Mouse (Mus musculus) c-Kit-positive CD71-negative TER-119-negative erythroid progenitor cells, embryonic 14.5 days (primary cell): ENCODE results near the gene Kif13a.

Experiments used
- DNase-seq: peaks from one replicate; pipeline ENCODE4 v3.0.0-alpha.2; 2013; ENCODE audit warnings: low read depth

Kif13a gene

DNA sequence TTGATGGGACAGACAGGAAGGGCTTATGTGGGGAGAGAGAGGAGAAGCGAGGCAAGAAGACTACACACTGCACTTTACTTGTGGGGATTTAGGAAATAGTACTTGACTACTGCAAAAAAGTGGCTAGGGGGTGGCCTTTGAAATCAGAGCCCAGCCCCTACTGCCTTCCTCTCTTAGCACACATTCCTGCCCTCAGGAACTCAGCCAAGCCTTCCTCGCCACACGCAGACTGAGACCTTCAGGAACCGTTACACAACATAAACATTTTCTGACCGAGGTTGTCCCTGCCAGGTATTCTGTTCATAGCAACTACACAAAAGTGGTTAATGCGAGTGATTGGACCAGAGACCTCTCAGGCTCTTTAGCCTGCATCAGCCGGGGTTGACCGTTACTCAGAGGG, 8.1 kb downstream of the Kif13a start:
- DNase-seq: no peak

DNA sequence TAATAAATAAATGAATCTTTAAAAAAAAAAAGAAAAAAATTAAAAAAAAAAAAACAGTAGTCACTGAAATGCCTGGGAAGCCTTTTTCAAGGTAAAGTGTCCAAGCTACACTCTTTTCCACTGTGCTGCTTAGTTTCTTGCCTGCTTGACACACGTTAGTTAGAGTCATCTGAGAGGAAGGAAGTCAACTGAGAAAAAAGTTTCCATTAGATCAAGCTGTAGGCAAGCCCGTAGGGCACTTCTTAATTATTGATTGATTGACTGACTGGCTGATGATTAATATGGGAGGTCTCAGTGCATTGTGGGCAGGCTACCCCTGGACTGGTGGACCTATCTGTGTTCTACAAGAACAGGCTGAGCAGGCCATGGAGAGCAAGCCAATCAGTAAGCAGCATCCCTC, 9.9 kb downstream of the Kif13a start:
- no peak for DNase-seq

DNA sequence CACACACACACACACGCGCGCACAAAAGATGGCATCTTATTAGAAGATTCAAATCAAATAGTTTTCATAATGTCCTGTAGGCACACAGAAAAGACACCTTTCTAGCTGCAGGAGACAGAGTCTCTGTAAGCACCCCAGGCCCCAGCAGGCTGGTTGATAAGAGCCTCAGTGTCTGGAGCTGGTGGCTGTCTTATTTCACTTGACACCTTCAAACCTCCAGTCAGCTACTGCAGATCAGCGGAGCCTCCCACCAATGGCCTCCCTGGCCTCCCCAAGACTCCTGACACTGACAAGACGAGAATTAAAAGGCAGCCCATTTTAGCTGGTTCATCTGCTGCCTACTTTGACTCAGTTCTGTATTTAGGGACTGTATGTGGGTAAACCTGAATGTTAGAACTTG, 11.2 kb downstream of the Kif13a start:
- no peak for DNase-seq

DNA sequence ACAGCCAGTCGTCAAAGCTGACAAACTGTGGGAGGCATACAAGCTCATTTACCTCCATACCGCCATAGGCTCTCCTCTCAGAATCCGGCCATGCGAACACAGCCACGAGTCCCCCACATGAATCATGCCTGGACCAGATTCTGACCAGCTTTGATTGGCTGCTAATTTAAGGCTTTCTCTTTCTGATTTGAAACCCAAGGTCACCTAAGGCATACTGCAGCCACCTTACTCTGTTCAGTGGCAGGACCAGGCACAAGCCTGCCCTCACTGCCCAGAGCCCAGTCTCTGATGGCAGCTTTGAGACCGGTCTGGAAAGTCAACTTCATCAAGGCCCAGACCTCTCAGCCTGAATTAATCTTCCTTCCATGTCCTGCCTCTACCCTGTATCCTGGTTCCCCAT, 17.7 kb downstream of the Kif13a start:
- DNase-seq: no peak

DNA sequence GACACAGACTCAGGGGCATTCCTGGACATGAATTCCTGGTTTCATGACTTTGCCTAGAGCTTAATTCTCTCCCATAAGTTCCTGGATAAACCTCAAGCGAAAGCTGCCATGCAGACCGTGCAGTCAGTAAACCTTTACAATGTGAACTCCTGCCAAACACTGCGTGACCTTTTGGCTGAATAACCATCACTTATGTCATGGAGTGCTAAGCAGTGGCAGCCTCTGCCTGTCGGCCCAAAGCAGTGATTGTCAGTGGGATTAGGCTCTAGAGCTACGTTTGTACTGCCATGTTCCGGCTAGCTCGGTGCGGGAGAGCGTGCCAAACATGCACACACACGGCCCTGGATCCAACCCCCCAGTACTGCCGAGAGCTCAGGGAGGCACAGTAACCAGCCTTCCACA, 18.6 kb downstream of the Kif13a start:
- DNase-seq: no peak

DNA sequence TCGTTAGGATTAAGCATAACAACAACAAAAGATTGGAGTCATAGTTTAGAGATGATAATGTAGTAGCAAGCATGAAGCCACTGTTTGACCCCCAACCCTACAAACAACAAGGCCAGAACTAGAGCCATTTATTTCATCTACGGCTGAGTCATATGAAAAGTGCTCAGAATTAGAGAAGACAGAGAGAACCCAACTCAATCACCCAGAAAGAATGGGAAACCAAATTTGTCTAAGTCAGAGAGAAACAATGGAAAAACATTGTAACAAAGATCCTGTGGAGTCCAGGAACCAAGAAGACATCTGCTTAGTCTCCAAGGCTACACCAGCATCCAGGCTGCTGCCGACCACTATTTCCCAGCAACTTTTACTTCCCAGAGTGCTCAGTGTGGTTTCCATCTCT, 19.7 kb downstream of the Kif13a start:
- DNase-seq: no peak

DNA sequence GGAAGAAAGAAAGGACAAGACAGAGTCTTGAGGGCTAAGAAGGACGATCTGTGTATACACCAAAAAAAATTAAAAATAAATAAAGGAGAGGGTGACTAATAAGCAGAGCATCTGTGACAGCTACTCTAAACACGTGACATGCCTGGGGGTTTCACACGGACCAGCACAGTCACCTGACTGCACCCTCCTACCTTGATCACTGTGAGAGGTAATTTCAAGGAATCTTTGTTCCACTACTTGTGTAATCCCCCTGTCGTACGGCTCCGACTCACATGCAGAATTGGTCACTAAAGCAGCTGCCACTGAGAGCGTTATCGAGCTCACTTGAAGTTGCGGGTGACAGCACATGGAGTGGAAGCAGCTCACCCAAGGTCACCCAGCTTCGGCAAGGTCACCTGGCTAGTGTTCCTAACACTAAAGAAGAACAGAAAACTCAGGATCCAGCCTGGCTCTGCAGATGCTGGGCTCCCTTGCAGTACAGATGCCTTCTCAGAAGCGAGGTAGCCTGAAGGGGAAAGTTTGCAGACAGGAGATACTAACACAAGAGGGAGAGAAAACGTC, 20.6 kb downstream of the Kif13a start:
- no peak for DNase-seq

DNA sequence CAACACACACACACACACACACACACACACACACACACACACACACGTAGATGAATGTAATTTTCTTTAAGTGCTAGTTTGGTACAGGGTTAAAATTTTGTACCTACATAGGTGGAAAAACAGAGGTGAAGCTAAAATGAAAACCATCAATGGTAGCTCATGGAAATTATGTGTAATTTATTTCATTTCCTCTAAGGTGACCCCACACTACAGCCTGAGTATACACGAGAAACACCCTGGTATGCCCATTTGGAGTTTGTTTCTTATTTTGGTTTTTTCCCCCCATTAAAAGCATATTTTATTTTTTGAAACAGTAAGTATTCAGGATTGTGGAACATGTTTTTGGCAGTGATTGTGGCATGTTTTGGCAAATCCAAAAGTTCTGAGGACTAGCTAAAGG, 21.3 kb downstream of the Kif13a start:
- no peak for DNase-seq

DNA sequence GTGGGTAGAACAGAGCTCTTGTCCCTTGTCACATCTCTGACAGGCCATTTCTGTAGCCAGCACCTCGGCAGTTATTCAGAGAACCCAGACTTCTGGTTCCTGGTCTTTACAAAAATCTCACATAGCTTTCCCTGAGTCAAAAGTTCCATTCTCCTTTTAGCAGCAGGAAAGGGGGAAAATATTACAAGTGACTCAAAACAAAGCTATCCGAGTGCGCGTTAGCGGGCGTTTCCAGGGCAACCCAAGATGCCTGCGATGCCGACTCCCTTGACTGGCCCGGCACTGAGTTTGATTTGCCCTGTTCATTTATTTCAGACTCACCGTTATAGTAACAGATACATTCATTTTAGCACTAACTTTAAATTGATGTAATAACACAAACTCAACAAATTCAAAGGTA, 21.8 kb downstream of the Kif13a start:
- DNase-seq: no peak

DNA sequence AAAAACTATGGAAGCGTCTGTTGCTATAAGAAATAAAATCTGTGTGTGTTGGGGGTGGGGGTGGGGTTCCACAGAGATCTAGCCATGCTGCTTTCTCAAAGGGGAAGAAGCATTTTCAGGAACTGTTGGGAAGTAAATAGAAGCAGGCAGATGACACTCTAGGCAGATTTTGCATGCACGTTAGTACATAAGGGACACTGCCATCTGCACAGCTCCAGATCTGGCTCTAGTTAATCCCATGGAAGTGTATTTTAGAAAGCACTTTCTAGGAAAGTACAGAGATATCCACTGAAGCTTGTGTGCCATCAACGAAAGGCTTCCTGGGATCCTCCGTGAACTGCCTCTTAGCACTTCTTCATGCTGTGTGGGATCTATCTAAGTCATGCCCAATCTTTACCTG, 22.6 kb downstream of the Kif13a start:
- no peak for DNase-seq

DNA sequence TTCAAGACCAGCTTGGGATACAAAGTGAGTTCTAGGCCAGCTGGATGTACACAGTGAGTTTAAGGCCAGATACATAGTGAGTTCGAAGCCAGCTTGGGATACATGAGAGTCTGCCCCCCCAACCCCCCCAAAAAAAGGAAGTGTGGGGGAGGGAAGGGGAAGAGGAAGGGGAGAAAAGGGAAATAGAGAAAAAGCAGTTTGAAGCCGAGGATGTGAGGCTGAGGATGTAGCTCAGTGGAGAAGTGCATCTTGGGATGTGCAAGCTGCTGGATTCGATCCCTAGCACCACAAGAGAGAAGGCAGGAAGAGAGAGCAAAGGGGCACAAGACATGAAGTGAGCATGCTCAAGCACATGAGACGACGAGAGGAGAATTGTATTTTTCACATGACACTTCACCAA, 23.7 kb downstream of the Kif13a start:
- DNase-seq: no peak

DNA sequence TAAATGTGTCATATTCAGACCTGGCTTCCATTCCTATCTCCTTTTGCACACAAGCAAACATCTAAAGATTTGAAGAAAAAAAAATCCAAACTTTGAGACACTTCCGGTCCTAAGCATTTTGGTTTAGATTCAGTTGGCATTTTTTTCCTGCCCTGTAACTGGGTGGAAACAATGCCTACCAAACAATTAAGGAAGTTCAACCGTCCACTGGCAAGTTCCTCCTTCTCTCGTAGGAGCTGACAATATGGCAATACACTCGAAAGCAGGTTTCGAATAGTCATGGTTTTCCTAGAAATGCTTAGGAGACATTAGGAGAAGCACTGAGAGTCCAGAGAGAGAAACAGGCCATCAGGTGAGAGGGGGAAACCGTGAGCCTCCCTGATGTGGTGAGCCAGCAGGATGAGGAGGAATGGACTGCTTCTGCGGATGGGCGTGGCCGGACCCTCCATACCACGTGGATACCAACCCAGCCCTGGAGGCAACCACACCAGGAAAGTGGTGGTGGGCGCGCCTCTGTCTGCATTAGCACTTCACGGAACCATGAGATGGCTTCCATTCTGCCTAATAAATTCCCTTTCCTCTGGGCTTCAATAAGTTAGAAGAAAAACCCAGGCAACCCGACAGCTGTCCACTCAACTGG, 24.6 kb downstream of the Kif13a start:
- no peak for DNase-seq

DNA sequence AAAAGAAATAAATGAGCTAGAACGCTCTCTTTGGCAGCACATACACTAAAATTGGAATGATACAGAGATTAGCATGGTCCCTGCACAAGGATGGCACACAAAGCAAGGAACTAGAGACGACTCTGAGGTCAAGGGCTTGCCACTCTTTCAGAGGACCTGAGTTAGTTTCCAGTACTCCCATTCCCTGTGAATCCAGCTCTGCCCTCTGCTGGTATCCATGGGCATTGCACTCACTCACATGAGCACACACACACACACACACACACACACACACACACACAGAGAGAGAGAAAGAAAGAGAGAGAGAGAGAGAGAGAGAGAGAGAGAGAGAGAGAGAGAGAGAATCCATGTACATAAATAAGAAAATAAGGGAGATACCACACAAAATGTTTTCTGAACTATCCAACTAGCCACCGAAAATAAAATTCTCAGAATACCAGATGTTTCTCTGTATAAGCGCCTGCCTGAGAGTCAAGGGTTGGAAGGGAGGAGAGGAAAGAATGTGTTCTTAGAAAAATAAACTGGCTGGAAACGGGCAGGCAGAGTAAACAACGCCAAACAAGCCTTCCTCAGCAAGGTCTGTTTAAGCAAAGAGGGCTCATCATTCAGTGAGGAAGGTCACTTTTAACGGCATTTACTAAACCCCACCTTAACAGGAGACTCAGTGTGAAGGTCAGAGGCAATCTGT, 27.0 kb downstream of the Kif13a start:
- no peak for DNase-seq

DNA sequence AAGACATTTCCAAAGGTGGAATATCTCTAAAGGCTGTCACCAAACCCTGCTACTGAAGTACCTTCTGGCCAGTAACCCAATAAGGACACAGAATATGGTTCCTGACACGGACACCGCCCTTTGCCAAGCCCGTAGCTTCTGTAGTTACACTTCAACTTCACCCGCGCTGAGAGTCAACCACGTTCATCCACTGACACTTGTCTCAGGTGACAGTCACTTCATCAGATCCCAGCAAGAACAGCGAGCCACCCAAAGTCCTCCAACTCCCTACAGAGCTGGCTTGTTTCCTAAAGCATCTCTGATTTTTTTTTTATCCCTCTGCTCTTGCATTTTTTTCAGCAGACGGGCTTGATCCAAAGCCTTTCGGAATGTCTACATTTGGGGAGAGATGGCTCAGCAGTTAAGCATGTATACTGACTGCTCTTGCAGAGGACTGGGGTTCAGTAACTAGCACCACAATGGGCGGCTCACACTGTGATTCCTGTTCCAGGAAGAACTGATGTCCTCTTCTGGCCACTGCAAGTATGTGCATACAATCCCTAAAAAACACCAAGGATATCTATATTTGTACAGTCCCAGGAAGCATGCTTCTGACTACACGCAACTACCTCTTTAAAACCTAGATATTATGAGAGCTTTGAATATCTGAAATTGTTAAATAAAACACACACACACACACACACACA, 28.7 kb downstream of the Kif13a start:
- DNase-seq: no peak

DNA sequence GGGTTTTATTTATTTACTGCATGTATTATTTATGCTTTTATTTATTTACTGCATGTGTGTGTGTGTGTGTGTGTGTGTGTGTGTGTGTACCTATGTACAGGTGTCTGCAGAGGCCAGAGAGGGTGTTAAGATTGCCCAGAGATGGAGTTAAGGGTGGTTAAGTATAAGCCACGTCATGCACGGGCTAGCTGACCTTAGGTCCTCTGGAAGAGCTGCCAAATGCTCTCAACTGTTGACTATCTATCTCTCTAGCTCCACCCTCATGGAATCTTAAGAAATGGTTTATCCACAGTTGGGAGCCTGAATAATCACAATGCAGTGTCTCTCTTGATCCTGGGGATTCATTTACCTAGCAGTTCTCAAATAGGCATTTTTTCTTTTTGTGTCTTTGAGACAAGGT, 30.8 kb downstream of the Kif13a start:
- DNase-seq: no peak

DNA sequence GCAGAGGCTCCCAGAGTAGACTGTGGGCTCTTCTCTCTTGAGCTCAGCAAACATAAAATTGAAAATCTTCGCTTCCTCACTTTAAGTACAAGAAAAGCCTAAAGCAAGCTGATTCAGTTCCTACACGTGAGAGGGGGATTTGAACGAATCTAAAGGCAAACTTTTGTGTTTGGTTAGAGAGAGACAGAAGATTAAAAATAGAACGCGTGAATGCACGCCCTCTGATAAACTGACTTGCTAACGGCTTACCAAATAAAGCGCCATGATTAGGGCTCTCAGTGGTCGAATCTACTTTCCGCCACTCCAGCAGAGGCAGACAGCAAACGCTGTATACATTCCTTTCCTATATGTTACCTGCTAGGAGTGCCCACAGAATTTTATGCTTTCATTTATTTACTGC, 31.3 kb downstream of the Kif13a start:
- no peak for DNase-seq

DNA sequence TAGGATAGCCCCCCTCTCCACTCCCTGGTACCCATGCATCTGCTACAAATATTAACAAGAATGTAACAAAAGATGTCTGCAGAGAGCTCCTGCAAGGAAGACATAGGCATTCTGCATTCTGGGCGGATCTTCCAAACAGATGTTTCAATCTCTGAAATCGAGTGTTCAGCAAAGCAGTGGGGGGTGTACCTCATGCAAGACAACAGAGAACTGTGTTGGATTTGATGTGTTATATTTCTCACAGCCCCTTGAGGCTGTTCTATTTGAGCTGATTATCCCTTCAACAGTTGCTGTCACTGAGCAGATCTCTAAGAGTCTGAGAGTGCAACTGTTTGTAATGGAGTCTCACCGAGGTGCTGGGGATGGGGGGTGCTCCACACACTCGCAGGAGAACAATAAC, 37.3 kb downstream of the Kif13a start:
- DNase-seq: no peak

DNA sequence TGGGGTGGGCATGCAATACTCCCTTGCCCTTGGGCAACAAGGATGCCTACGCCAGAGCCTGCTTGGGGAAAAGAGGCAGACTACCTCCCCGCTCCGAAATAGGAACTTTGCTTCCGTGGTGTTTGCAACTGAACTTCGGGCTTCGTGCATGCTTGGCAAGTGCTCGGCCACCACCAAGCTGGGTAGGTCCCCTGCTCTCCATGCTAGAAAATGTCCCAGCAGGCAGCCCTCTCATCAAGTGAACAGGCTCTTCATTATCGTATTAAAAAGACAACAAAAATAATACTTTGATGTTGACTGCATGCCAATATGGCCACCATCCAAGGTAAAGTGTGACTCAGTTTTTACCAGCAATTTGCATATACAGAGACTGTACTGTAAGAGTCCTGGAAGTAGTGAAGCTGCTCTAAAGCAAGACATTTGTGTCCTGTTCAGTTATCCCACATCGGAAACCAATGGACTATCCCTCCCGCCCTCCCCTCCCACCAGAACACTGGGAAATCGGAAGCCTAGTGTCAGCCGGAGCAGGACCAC, 41.5 kb downstream of the Kif13a start:
- no peak for DNase-seq

DNA sequence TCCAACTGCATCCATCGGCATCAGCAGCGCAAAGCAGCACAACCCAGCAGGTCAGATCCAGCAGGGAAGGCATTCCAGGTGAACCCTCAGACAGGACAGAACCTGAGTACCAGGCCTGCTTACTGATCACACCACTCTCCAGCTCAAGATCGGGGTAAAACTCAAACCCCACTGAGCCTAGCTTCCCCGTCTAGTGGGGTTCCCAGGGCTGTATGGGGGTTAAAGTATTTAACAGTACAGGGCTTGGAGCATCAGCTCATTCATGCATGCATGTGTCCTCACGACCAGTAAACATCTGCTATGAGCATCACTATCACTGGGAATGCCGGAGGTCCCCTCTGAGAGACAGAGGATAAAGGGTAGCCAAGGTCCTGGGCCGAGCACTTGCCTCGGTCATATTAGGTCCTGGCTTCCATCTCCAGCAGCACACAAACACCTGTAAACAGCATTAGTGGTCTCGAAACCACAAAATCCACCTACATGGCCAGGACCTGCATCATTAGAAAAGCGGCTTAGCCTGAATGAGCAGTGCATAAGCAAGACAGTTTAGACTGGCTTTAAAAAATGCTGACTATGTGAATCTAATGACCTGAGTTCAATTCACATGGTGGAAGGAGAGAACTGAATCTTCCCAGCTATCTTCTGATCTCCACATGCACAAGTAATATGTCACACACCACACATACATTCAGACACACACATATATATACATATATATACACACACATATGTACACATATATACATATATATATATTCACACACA, 43.0 kb downstream of the Kif13a start:
- no peak for DNase-seq

DNA sequence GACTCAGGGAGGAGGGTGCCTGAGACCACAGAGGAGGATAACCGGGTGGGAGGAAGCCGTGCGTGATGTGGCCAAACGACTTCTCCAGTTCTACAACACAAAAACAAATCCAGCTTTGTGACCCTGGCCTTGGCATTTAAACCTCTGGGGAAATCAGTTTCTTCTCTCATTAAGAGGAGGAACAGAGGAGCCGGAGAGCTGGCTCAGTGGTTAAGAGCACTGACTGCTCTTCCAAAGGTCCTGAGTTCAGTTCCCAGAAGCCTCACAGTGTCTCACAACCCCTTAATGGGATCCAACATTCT, 44.0 kb downstream of the Kif13a start:
- no peak for DNase-seq

DNA sequence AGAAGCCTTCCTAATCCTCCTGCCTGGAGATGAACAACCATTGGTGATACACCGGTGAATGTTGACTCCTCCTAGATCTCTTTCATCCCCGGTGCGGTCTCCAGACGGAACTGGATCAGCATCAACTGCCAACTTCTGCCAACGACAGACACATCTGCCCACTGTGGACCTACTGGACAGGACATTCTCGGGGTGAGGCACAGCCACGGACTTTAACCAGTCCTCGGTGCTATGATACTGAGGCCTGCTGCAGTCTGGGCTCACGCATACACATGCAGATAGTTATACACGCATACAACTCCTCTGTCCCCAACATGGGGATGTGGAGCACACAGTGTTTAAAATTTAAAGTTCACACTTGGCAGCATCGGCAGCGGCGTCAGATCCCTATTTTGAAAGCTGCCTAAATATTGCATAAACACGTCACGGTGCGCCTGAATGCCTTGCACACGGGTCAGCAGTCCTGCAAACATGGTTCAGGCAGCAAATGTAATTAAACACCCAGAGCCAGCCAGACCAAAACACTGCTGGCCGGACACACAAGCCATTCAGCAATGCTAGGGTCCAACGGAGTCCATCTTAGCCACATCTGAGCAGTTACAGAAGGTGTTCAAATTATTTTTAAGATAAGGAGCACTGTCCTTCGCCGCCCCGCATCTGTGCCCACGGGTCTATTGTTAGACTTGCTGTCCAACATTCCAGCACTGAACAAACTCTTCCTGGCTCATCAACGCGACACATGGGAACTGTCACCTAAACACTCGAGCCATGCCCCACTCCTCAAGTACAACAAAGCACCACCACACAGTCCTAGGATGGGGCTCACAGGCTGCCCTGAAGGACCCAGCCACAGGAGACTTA, 44.5 kb downstream of the Kif13a start:
- DNase-seq: no peak

DNA sequence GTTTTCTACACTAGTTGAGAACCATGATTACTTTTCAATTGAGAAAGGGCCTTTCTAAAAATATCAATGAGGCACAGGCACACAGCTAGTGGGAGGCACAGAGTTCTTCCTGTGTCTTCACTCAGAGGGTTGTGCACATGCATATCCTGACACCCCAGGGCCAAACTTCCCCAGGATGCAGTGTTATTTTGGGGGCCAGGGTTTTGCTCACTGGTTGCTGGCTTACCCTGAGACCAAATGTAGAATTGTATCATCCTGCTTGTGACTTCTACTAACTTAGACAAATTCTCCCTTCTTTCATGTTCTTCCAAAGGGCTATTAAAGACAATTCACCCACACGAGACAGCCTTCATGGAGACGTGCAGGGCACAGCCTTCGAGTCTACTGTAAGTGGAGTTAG, 45.7 kb downstream of the Kif13a start:
- DNase-seq: no peak
